Mouse (Mus musculus) heart, postnatal 4 days (tissue): ENCODE measurements around the gene Zfp819. TPM values are rescaled to one million over a fixed set of nuclear protein-coding genes. Genes with fewer than 3 reads are reported as not detected.
"Not testable (repeated sequence)": the region's sequence is repeated elsewhere in the genome, so short reads cannot be mapped to it uniquely, and the experiment has no call there.

Source experiments
- DNase-seq: peaks from one replicate; pipeline ENCODE4 v3.0.0; 2021
- total RNA-seq, 2 experiments: library from RNA; stranded (reverse); gene quantifications; 2 replicates each; pipeline ENCODE4 v1.2.3; 2021

The Zfp819 gene
- total RNA-seq, 2 experiments from 2014 or later = not detected

DNA sequence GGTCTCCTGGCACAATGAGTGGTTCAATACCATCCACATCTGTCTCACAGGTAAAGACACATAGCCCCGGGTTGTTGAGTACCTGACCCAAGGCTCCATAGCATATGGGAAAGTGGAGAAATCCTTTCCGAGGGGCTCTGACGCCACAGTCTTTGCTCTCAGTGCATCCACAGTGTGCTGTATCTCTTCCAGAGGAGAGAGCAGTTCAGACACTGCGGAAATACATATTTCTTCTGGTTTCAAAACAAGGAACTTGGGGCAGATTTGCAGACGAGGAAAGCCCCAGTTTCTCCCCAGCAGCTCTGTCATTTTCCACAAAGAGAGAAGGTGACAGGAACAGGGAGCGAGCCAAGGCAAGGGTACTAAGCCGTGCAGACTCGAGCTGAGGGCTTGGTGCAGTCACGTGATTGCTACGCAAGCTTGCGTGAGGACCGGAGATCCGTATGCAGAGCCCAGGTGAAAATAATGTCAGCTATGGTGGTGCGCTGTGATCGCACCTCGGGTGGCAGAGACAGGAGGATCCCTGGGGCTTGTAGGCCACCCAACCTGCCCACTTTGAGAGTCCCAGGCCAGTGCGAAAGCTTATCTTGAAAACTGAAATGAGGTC, 36.2 kb downstream of the Zfp819 start:
- no peak for DNase-seq

DNA sequence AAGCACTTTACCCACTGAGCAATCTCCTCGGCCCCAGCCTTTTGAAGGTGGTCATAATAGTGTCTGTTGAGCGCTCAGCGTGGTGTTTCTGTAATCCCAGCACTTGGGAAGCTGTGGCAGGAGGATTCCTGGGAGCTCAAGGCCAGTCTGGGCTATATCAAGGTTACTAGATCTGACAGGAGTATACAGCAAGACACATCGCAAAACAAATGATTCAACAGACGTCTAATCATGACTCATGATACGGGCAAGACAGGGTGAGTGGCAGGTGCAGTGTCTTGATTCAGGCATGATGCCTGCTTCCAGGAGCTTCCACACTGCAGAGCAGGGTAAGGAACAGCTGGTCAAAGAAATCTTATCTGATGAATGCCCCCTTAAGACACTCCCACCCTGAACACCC, 45.7 kb downstream of the Zfp819 start:
- DNase-seq = no peak

DNA sequence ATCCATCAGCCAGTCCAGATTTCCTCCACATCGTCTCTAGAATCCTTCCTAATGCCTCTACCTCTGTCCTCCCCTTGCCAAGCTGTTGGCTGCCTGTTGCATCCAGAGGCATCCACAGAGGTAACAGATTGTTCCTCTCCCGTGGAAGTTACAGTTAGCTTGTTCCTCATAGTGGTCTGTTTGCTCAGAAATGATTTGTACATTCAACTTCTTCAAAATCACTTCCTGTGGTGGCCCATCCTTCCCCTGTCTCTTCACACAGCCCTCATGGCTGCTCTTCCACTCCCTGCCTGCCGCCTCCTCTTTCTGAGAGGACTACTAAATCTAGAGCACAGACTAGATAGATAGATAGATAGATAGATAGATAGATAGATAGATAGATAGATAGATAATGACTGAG, 47.5 kb downstream of the Zfp819 start:
- no peak for DNase-seq

DNA sequence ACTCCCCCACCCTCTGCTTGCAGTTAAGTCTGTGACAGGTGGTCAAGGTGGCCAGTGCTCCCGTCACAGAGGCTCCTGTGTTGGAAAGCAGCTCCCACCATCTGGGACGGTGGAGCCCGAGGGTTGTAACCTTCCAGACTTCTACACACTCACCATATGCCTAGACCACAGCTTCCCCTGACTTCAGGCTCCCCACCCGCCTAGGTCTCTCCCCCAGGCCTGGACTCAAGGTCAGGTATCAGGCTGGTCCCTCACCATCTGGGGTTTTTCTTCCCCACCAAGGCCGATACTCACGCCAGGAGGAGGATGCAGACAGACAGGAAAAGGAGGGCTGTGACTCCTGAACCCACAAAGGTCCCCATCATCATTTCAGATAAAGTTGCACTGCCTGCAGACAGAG, 49.3 kb downstream of the Zfp819 start:
- no peak for DNase-seq

DNA sequence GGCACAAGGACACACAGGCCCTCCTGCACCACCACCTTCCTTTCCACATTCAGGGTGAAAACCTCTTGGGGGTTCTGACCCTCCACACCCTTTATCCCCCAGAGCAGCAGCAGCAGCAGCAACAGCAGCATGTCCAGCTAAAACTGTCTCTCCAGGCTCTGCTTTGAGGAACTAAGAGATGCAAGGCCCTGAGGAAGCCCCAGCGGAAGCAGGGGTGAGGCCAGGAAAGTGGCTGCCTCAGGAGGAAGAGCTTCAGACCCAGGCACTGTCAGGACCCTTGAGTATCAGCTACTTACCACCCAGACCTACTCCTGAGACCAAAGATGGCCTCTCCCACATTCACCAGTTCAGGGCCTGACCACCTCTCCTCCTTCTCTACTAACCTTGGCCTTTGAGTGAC, 53.0 kb downstream of the Zfp819 start, which contains the start of gene Siglece:
Gene Siglece (minus strand): TSS at position 160 of the 400 bp plus-strand sequence.
- no peak for DNase-seq

DNA sequence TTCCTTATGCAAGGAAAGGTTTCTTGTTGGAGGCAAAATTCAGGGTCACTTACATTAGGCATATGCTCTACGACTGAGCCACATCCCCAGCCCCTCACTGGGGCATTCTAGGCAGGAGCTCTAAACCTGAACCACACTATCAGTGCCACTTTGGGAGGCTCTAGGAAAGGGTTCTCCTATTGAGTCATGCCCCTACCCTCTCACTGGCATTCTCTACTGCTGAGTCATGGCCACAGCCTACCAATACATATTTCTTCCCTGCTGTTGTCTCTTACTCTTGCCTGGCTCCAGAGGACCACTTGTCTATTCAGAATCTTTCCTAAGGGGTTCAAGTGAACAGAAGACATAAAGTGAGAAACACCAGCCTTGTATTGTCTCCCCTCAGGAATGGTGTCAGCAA, 55.8 kb downstream of the Zfp819 start:
- no peak for DNase-seq

DNA sequence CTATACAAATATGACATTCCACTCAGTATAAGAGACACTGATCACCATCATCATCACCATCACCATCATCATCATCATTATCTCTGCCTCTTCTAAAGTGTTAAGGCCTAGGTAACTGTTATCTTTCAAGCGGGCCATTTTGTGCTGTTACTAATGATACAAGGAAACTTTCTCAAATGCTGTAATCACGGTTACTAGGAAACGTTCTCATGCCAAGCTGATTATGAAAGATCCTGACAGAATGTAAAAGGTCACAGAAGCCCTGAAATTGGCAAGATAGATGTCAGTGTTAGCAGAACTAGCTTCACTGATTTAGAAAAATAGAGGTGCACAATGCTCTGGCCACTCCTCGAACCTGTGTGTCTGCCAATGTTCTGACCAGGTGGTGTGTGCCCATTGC, 60.3 kb downstream of the Zfp819 start:
- not testable (repeated sequence) for DNase-seq

Other genes starting within 250 kb of the Zfp819 start
- under 1 TPM; 0.09 to 0.55 TPM for gene Siglecg, start 199.0 kb upstream of the Zfp819 start, total RNA-seq
- gene Lim2, start 179.5 kb upstream of the Zfp819 start, total RNA-seq = not detected
- not detected for gene Nkg7, start 170.1 kb upstream of the Zfp819 start, total RNA-seq
- gene Cldnd2, start 166.4 kb upstream of the Zfp819 start, total RNA-seq = not detected
- gene Etfb, start 163.1 kb upstream of the Zfp819 start, total RNA-seq = 100 to 1,000 TPM; 882 to 955 TPM
- gene Gm45233, start 163.0 kb upstream of the Zfp819 start, total RNA-seq = 1 to 10 TPM; 2.9 to 3.0 TPM
- gene Vsig10l, start 144.0 kb upstream of the Zfp819 start, total RNA-seq = 1 to 10 TPM; 4.1 to 6.3 TPM
- under 1 TPM; 0.29 TPM for gene Iglon5, start 117.1 kb upstream of the Zfp819 start, total RNA-seq
- gene 4931406B18Rik, start 101.2 kb upstream of the Zfp819 start, total RNA-seq = not detected
- gene Cd33, start 62.7 kb upstream of the Zfp819 start, total RNA-seq = 1 to 10 TPM; 1.7 to 2.1 TPM
- 1 to 10 TPM; 1.0 to 1.1 TPM for gene Zfp658, start 44.9 kb upstream of the Zfp819 start, total RNA-seq
- 1 to 10 TPM; 9.4 to 10.0 TPM for gene Zfp719, start 27.6 kb upstream of the Zfp819 start, total RNA-seq
- not detected for gene Ceacam18, start 27.5 kb downstream of the Zfp819 start, total RNA-seq
- gene Siglece, start 53.0 kb downstream of the Zfp819 start, total RNA-seq = under 1 TPM; 0.34 to 0.48 TPM
- gene Ctu1, start 64.8 kb downstream of the Zfp819 start, total RNA-seq = 1 to 10 TPM; 4.7 to 5.6 TPM
- gene Klk14, start 83.2 kb downstream of the Zfp819 start, total RNA-seq = not detected
- gene Klk13, start 105.4 kb downstream of the Zfp819 start, total RNA-seq = not detected
- not detected for gene Klk12, start 161.7 kb downstream of the Zfp819 start, total RNA-seq
- gene Klk11, start 167.4 kb downstream of the Zfp819 start, total RNA-seq = not detected
- not detected for gene Klk10, start 173.9 kb downstream of the Zfp819 start, total RNA-seq
- not detected for gene Klk9, start 184.7 kb downstream of the Zfp819 start, total RNA-seq
- 10 to 100 TPM; 10.6 to 17.4 TPM for gene Klk8, start 190.4 kb downstream of the Zfp819 start, total RNA-seq
- not detected for gene Klk7, start 204.1 kb downstream of the Zfp819 start, total RNA-seq
- not detected for gene Klk6, start 217.3 kb downstream of the Zfp819 start, total RNA-seq
- not detected for gene Klk5, start 234.8 kb downstream of the Zfp819 start, total RNA-seq